Mouse (Mus musculus) liver, adult (tissue): ENCODE measurements around the gene Chrna4.

Experiments
- GATA4 ChIP-seq: IDR thresholded peaks from 2 replicates; pipeline ENCODE4 v1.6.1; 2014; ENCODE audit warnings: mild to moderate bottlenecking, low read length; ENCODE audit not compliant: insufficient replicate concordance

The Chrna4 gene

GRCm38 (mm10) chr2:180994360-180994759, 49.0 kb downstream of the Chrna4 start:
- no peak for TF ChIP-seq GATA4

GRCm38 (mm10) chr2:180990347-180990746, 53.0 kb downstream of the Chrna4 start:
- no peak for TF ChIP-seq GATA4

GRCm38 (mm10) chr2:180988948-180989347, 54.4 kb downstream of the Chrna4 start:
- TF ChIP-seq GATA4 = no peak

- TF ChIP-seq GATA4 = no peak
Observed at GRCm38 (mm10) chr2:180988347-180988913, 54.9 kb downstream of the Chrna4 start.

- no peak for TF ChIP-seq GATA4
Observed at GRCm38 (mm10) chr2:180987432-180988030, 55.8 kb downstream of the Chrna4 start.

- TF ChIP-seq GATA4 = no peak
Observed at GRCm38 (mm10) chr2:180987001-180987400, 56.3 kb downstream of the Chrna4 start.

- no peak for TF ChIP-seq GATA4
Observed at GRCm38 (mm10) chr2:180986449-180986848, 56.9 kb downstream of the Chrna4 start, which contains the start of gene Col20a1. TSS of gene Col20a1 (plus strand) at chr2:180986535.

- no peak for TF ChIP-seq GATA4
Observed at GRCm38 (mm10) chr2:180985635-180986034, 57.7 kb downstream of the Chrna4 start.

- TF ChIP-seq GATA4 = no peak
Observed at GRCm38 (mm10) chr2:180981133-180981532, 62.2 kb downstream of the Chrna4 start.
